ENCODE assay signal across 20 mouse cellular contexts in the genomic region with DNA sequence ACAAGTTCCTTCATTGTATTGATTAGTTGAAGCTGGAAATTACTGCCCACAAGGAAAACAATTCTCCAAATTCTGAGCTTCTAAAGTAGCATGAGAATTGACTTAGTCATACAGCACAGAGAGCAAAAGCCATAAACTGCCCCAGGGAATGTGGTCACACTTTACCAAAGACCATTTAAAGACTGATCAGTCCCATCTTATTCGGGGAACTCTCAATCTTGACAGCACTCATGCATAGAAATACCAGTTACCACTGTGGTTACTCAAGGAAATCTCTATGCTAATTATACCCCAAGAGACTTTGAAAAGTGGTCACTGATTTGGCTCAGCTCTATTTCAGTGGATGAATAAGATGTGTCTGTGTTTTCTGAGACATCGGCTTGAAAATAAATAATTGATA. TPM values are rescaled to one million over a fixed set of nuclear protein-coding genes. Genes with fewer than 3 reads are reported as not detected.
A peak's percentile ranks its signal among the peaks of the same experiment; 100 is the strongest.
DNase-seq lines count a peak whose midpoint lies in the region; ATAC-seq and TF ChIP-seq lines count a peak whose summit lies in the region.
"Had no signal": no experiment of that assay in that cellular context is flagged by ENCODE, and none has a peak within 500 bp of the region (broad histone marks: within the 10 kb centered on the region; RNA-seq: fewer than 3 reads in every experiment).

No protein-coding gene starts in this region.

- peak; percentile 42 for DNase-seq in embryonic facial prominence, embryonic 14.5 days (ENCODE audit: low spot score)
- DNase-seq in embryonic facial prominence, embryonic 10.5 days (ENCODE audit: low spot score) = no peak
- no peak for DNase-seq in heart, postnatal 0 days (ENCODE audit: low spot score)
- no peak for DNase-seq in heart, postnatal 10 days
- DNase-seq in spleen, postnatal 36 days (ENCODE audit: low spot score in 2 of 2) = no peak
- no peak for DNase-seq in adipocyte (ENCODE audit: low spot score)
- DNase-seq: cerebellum, postnatal 25 days; gastrocnemius, postnatal 36 days; liver, embryonic 13.5 days had no signal

- no peaks in the 10 kb centered on the region for H3K36me3 ChIP-seq in embryonic facial prominence, embryonic 14.5 days (ENCODE audit: control insufficient read depth, insufficient read depth, low read length)
- no peaks in the 10 kb centered on the region for H3K36me3 ChIP-seq in embryonic facial prominence, embryonic 10.5 days (replicated peaks)
- H3K36me3 ChIP-seq in heart, postnatal 0 days (replicated peaks; ENCODE audit: control insufficient read depth, insufficient read depth, low read length) = no peaks in the 10 kb centered on the region
- H3K36me3 ChIP-seq in midbrain, embryonic 16.5 days (ENCODE audit: control insufficient read depth, insufficient read depth, low read length) = no peaks in the 10 kb centered on the region
- H3K36me3 ChIP-seq in midbrain, embryonic 13.5 days = no peaks in the 10 kb centered on the region
- H3K36me3 ChIP-seq: forebrain, embryonic 10.5 days; liver, embryonic 13.5 days had no signal

- no peak overlapping the region for H3K9ac ChIP-seq in embryonic facial prominence, embryonic 14.5 days (ENCODE audit: low read depth, low read length)
- H3K9ac ChIP-seq in heart, postnatal 0 days (replicated peaks; ENCODE audit: low read depth, low read length) = no peak overlapping the region
- H3K9ac ChIP-seq in midbrain, embryonic 16.5 days (ENCODE audit: low read depth, low read length) = no peak overlapping the region
- no peak overlapping the region for H3K9ac ChIP-seq in midbrain, embryonic 13.5 days (replicated peaks)
- H3K9ac ChIP-seq: hindbrain, embryonic 14.5 days; liver, embryonic 13.5 days had no signal

- H3K4me1 ChIP-seq in embryonic facial prominence, embryonic 14.5 days (ENCODE audit: control insufficient read depth, insufficient read depth, low read length) = peaks cover 11% of the 10 kb centered on the region
- H3K4me1 ChIP-seq in embryonic facial prominence, embryonic 10.5 days = peaks cover 12% of the 10 kb centered on the region
- H3K4me1 ChIP-seq in heart, postnatal 0 days (ENCODE audit: control insufficient read depth, insufficient read depth) = peaks cover 9% of the 10 kb centered on the region; the same call in 1 of the 2 replicates
- H3K4me1 ChIP-seq in midbrain, embryonic 16.5 days (ENCODE audit: control insufficient read depth, insufficient read depth, low read length) = no peaks in the 10 kb centered on the region
- no peaks in the 10 kb centered on the region for H3K4me1 ChIP-seq in midbrain, embryonic 13.5 days (replicated peaks)

- H3K4me2 ChIP-seq in embryonic facial prominence, embryonic 14.5 days (ENCODE audit: low read depth, low read length) = peak overlapping the region; percentile 39; the same call in 1 of the 2 replicates
- peak overlapping the region; percentile 64 for H3K4me2 ChIP-seq in heart, postnatal 0 days (ENCODE audit: low read depth, low read length)
- H3K4me2 ChIP-seq in midbrain, embryonic 16.5 days (ENCODE audit: low read length) = no peak overlapping the region
- no peak overlapping the region for H3K4me2 ChIP-seq in midbrain, embryonic 13.5 days (replicated peaks)

- H3K27me3 ChIP-seq in embryonic facial prominence, embryonic 14.5 days (replicated peaks; ENCODE audit: control insufficient read depth, insufficient read depth, low read length) = no peaks in the 10 kb centered on the region
- no peaks in the 10 kb centered on the region for H3K27me3 ChIP-seq in embryonic facial prominence, embryonic 10.5 days (replicated peaks; ENCODE audit: low read depth, poor library complexity, severe bottlenecking)
- no peaks in the 10 kb centered on the region for H3K27me3 ChIP-seq in heart, postnatal 0 days (ENCODE audit: control insufficient read depth, insufficient read depth, low read length)
- no peaks in the 10 kb centered on the region for H3K27me3 ChIP-seq in midbrain, embryonic 16.5 days (ENCODE audit: control insufficient read depth, insufficient read depth, low read depth, low read length)
- no peaks in the 10 kb centered on the region for H3K27me3 ChIP-seq in midbrain, embryonic 13.5 days
- H3K27me3 ChIP-seq: liver, embryonic 13.5 days had no signal

- H3K9me3 ChIP-seq in embryonic facial prominence, embryonic 14.5 days (ENCODE audit: control insufficient read depth, low read length) = no peaks in the 10 kb centered on the region
- no peaks in the 10 kb centered on the region for H3K9me3 ChIP-seq in embryonic facial prominence, embryonic 10.5 days
- H3K9me3 ChIP-seq in heart, postnatal 0 days (replicated peaks; ENCODE audit: control insufficient read depth, low read length) = no peaks in the 10 kb centered on the region
- no peaks in the 10 kb centered on the region for H3K9me3 ChIP-seq in midbrain, embryonic 16.5 days (replicated peaks; ENCODE audit: control insufficient read depth, low read length, poor library complexity, severe bottlenecking)
- H3K9me3 ChIP-seq in midbrain, embryonic 13.5 days = no peaks in the 10 kb centered on the region
- H3K9me3 ChIP-seq: forebrain, embryonic 10.5 days; liver, embryonic 13.5 days; megakaryocyte, embryonic 14.5 days had no signal

- no peak for TF ChIP-seq CTCF in heart, postnatal 0 days (IDR thresholded peaks at IDR 0.05; ENCODE audit: low read depth)

- WGBS in embryonic facial prominence, embryonic 14.5 days = 52% methylated on average over 2 of the region's 2 CpGs
- WGBS in embryonic facial prominence, embryonic 10.5 days = 72% methylated on average over 2 of the region's 2 CpGs
- 62% methylated on average over 2 of the region's 2 CpGs for WGBS in heart, postnatal 0 days
- 59% methylated on average over 2 of the region's 2 CpGs for WGBS in midbrain, embryonic 16.5 days
- WGBS in midbrain, embryonic 13.5 days = 72% methylated on average over 2 of the region's 2 CpGs

- no peak overlapping the region for H3K27ac ChIP-seq in embryonic facial prominence, embryonic 14.5 days (replicated peaks; ENCODE audit: low read depth, low read length)
- no peak overlapping the region for H3K27ac ChIP-seq in embryonic facial prominence, embryonic 10.5 days (replicated peaks)
- 0 out of 2 replicates have a peak overlapping the region, but pooled peaks have one; percentile 74 for H3K27ac ChIP-seq in heart, postnatal 0 days (ENCODE audit: low read depth)
- no peak overlapping the region for H3K27ac ChIP-seq in midbrain, embryonic 16.5 days (ENCODE audit: low read length)
- H3K27ac ChIP-seq in midbrain, embryonic 13.5 days = no peak overlapping the region
- H3K27ac ChIP-seq: hindbrain, embryonic 14.5 days; liver, embryonic 13.5 days had no signal

- intact Hi-C loops in heart, postnatal 10 days (cut with DNase I) = loop anchor here (5.0 kb wide), 1 partner anchor 187 kb away; a partner anchor contains a TSS

- ATAC-seq in embryonic facial prominence, embryonic 14.5 days (ENCODE audit: low read depth) = 0 out of 2 replicates have a peak, but pooled peaks have one; percentile 23
- no peak for ATAC-seq in heart, postnatal 0 days (ENCODE audit: insufficient read depth, low read depth)
- ATAC-seq in midbrain, embryonic 16.5 days = peak; percentile 19; the same call in 1 of the 2 replicates
- ATAC-seq in midbrain, embryonic 13.5 days = no peak

- TF ChIP-seq EP300 in heart, postnatal 0 days (IDR thresholded peaks at IDR 0.05; ENCODE audit: low read depth) = no peak

- no peak overlapping the region for H3K4me3 ChIP-seq in embryonic facial prominence, embryonic 14.5 days (ENCODE audit: low read depth, low read length)
- H3K4me3 ChIP-seq in embryonic facial prominence, embryonic 10.5 days = no peak overlapping the region
- peak overlapping the region; percentile 45 for H3K4me3 ChIP-seq in heart, postnatal 0 days (ENCODE audit: low read depth, low read length)
- no peak overlapping the region for H3K4me3 ChIP-seq in midbrain, embryonic 16.5 days (ENCODE audit: low read depth, low read length)
- H3K4me3 ChIP-seq in midbrain, embryonic 13.5 days (replicated peaks) = no peak overlapping the region
- H3K4me3 ChIP-seq: forebrain, embryonic 10.5 days; liver, embryonic 13.5 days; megakaryocyte, embryonic 14.5 days had no signal

RNA-seq across cellular contexts. Expression of a gene that starts 1.2 kb away (rescaled TPM):
- 1.4 TPM in 2 replicates for polyA plus RNA-seq in embryonic facial prominence, embryonic 14.5 days (2014; fragmentation: Nextera tagmentation; extraction: Ambion mirVana)
- polyA plus RNA-seq in embryonic facial prominence, embryonic 10.5 days (2016; fragmentation: Nextera tagmentation; extraction: Ambion mirVana) = 0.11 and 0.12 TPM in 2 replicates
- 1.7 and 2.4 TPM in 2 replicates for total RNA-seq in heart, postnatal 0 days (2014; rRNA removed; ENCODE audit: low replicate concordance)
- polyA plus RNA-seq in heart, postnatal 0 days (2015; fragmentation: Nextera tagmentation; extraction: Ambion mirVana) = 1.1 and 1.2 TPM in 2 replicates
- 1 to 10 TPM in 1 of 2 experiments, under 1 TPM in 1; 0.97 to 1.1 TPM for total RNA-seq in heart, postnatal 10 days (2021)
- 0.69 and 0.92 TPM in 2 replicates for polyA plus RNA-seq in midbrain, embryonic 16.5 days (2015; fragmentation: Nextera tagmentation; extraction: Ambion mirVana)
- polyA plus RNA-seq in midbrain, embryonic 13.5 days (2015; fragmentation: Nextera tagmentation; extraction: Ambion mirVana) = 0.16 and 0.32 TPM in 2 replicates

RNA-seq across cellular contexts. Expression of a gene that starts 32.6 kb away (rescaled TPM):
- 0.88 and 1.1 TPM in 2 replicates for polyA plus RNA-seq in embryonic facial prominence, embryonic 14.5 days (2014; fragmentation: Nextera tagmentation; extraction: Ambion mirVana)
- 0.62 and 0.68 TPM in 2 replicates for polyA plus RNA-seq in embryonic facial prominence, embryonic 10.5 days (2016; fragmentation: Nextera tagmentation; extraction: Ambion mirVana)
- 0.70 TPM in 1 of 2 replicates, not detected in the other for total RNA-seq in heart, postnatal 0 days (2014; rRNA removed; ENCODE audit: low replicate concordance)
- polyA plus RNA-seq in heart, postnatal 0 days (2015; fragmentation: Nextera tagmentation; extraction: Ambion mirVana) = 0.41 and 0.49 TPM in 2 replicates
- under 1 TPM in 1 of 2 experiments, not detected in 1; 0.40 TPM for total RNA-seq in heart, postnatal 10 days (2021)
- polyA plus RNA-seq in midbrain, embryonic 16.5 days (2015; fragmentation: Nextera tagmentation; extraction: Ambion mirVana) = 0.45 and 0.67 TPM in 2 replicates
- polyA plus RNA-seq in midbrain, embryonic 13.5 days (2015; fragmentation: Nextera tagmentation; extraction: Ambion mirVana) = 0.19 and 0.31 TPM in 2 replicates
- total RNA-seq: gastrocnemius, postnatal 36 days had no signal

RNA-seq across cellular contexts. Expression of a gene that starts 51.0 kb away (rescaled TPM):
- 0.12 and 0.18 TPM in 2 replicates for polyA plus RNA-seq in embryonic facial prominence, embryonic 14.5 days (2014; fragmentation: Nextera tagmentation; extraction: Ambion mirVana)
- not detected in 2 replicates for polyA plus RNA-seq in embryonic facial prominence, embryonic 10.5 days (2016; fragmentation: Nextera tagmentation; extraction: Ambion mirVana)
- not detected in 2 replicates for total RNA-seq in heart, postnatal 0 days (2014; rRNA removed; ENCODE audit: low replicate concordance)
- not detected in 2 replicates for polyA plus RNA-seq in heart, postnatal 0 days (2015; fragmentation: Nextera tagmentation; extraction: Ambion mirVana)
- total RNA-seq in heart, postnatal 10 days (2021) = not detected
- polyA plus RNA-seq in midbrain, embryonic 16.5 days (2015; fragmentation: Nextera tagmentation; extraction: Ambion mirVana) = not detected in 2 replicates
- not detected in 2 replicates for polyA plus RNA-seq in midbrain, embryonic 13.5 days (2015; fragmentation: Nextera tagmentation; extraction: Ambion mirVana)
- total RNA-seq: adrenal gland, adult 18-20 months; gastrocnemius, postnatal 36 days had no signal
- polyA plus RNA-seq: embryonic facial prominence, embryonic 11.5 days; frontal cortex, adult 2 months; hindbrain, embryonic 14.5 days; kidney, embryonic 14.5 days; limb, embryonic 11.5 days; liver, embryonic 13.5 days had no signal

RNA-seq across cellular contexts. Expression of a gene that starts 57.8 kb away (rescaled TPM):
- polyA plus RNA-seq in embryonic facial prominence, embryonic 14.5 days (2014; fragmentation: Nextera tagmentation; extraction: Ambion mirVana) = 0.89 TPM in 1 of 2 replicates, not detected in the other
- polyA plus RNA-seq in embryonic facial prominence, embryonic 10.5 days (2016; fragmentation: Nextera tagmentation; extraction: Ambion mirVana) = not detected in 2 replicates
- total RNA-seq in heart, postnatal 0 days (2014; rRNA removed; ENCODE audit: low replicate concordance) = not detected in 2 replicates
- not detected in 2 replicates for polyA plus RNA-seq in heart, postnatal 0 days (2015; fragmentation: Nextera tagmentation; extraction: Ambion mirVana)
- not detected for total RNA-seq in heart, postnatal 10 days (2021)
- polyA plus RNA-seq in midbrain, embryonic 16.5 days (2015; fragmentation: Nextera tagmentation; extraction: Ambion mirVana) = not detected in 2 replicates
- not detected in 2 replicates for polyA plus RNA-seq in midbrain, embryonic 13.5 days (2015; fragmentation: Nextera tagmentation; extraction: Ambion mirVana)
- total RNA-seq: adrenal gland, adult 18-20 months; gastrocnemius, postnatal 36 days had no signal
- polyA plus RNA-seq: embryonic facial prominence, embryonic 11.5 days; forebrain, embryonic 10.5 days; frontal cortex, adult 2 months; hindbrain, embryonic 14.5 days; kidney, embryonic 14.5 days; limb, embryonic 11.5 days; liver, embryonic 13.5 days; thymus, postnatal 0 days had no signal

Comparison
In these comparisons a context has a peak if more than half of its experiments do, and no peak if none do; other contexts are left out.
1. ATAC-seq: peak in embryonic facial prominence, embryonic 14.5 days (single experiment) and midbrain, embryonic 16.5 days (single experiment); none in heart, postnatal 0 days (single experiment) and midbrain, embryonic 13.5 days (single experiment).
2. H3K4me2 ChIP-seq: peak in embryonic facial prominence, embryonic 14.5 days (single experiment) and heart, postnatal 0 days (single experiment); none in midbrain, embryonic 16.5 days (single experiment) and midbrain, embryonic 13.5 days (single experiment).